Mouse (Mus musculus) olfactory bulb, adult 2 months (tissue): ENCODE results near the gene Fam120a.

Source experiments
- CTCF ChIP-seq: fragments of 200-500 bp; IDR thresholded peaks from 2 replicates; pipeline ENCODE4 v1.5.1; 2012; ENCODE audit warnings: low read depth, mild to moderate bottlenecking, low read length, moderate library complexity; ENCODE audit not compliant: insufficient read depth
- POLR2A ChIP-seq: fragments of 200-500 bp; IDR thresholded peaks from 2 replicates; pipeline ENCODE4 v1.6.1; 2012; ENCODE audit warnings: mild to moderate bottlenecking, low read depth, low read length, moderate library complexity; ENCODE audit not compliant: insufficient read depth

DNA sequence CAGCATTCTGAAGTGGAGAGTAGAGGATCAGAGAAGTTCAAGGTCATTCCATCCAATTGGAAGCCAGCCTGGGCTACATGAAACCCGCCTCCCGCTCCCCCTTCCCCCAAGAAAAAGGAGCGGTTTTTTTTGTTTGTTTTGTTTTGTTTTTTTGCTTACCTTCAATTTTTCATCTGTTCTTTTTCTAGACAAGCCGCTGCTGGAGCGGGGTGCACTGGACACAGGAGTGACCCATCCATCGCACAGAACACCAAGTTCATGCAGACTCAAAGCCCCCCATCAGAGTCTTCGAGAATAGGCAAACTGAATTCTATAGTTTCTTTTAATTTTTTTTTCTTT, 902 bp upstream of the Fam120a start:
- no peak for TF ChIP-seq POLR2A
- TF ChIP-seq CTCF = no peak
